Mouse (Mus musculus) liver, postnatal 0 days (tissue): ENCODE measurements around the gene Anln. TPM values are rescaled to one million over a fixed set of nuclear protein-coding genes. Genes with fewer than 3 reads are reported as not detected.

Experiments used
- ATAC-seq: fragments of 200-750 bp; cut with Nextera tagmentation; 2 replicates; pipeline ENCODE4 v1.8.0; 2017; ENCODE audit warnings: mild to moderate bottlenecking, moderate library complexity
- DNase-seq: peaks from one replicate; pipeline ENCODE4 v3.0.0-alpha.2; 2016
- H3K27ac ChIP-seq: fragments of 300-500 bp; sonication (generic); 2 replicates; pipeline ENCODE4 v1.5.1; 2014; ENCODE audit warnings: antibody characterized with exemption, moderate library complexity, mild to moderate bottlenecking, low read depth
- H3K27me3 ChIP-seq: fragments of 300-500 bp; sonication (generic); 2 replicates; pipeline ENCODE4 v1.6.1; 2014; ENCODE audit warnings: low read length, control low read depth, mixed read lengths; ENCODE audit not compliant: insufficient read depth
- H3K36me3 ChIP-seq: fragments of 300-500 bp; sonication (generic); replicated peaks from 2 replicates; pipeline ENCODE4 v1.6.1; 2014; ENCODE audit warnings: mild to moderate bottlenecking, control low read depth, low read length, moderate library complexity, mixed read lengths; ENCODE audit not compliant: insufficient read depth
- H3K4me1 ChIP-seq: fragments of 300-500 bp; sonication (generic); 2 replicates; pipeline ENCODE4 v1.6.1; 2014; ENCODE audit warnings: antibody characterized with exemption, mild to moderate bottlenecking, control low read depth; ENCODE audit not compliant: insufficient read depth
- H3K4me2 ChIP-seq: fragments of 300-500 bp; sonication (generic); 2 replicates; pipeline ENCODE4 v1.6.1; 2014; ENCODE audit warnings: low read depth, mild to moderate bottlenecking, low read length, moderate library complexity, mixed read lengths
- H3K4me3 ChIP-seq: fragments of 300-500 bp; sonication (generic); 2 replicates; pipeline ENCODE4 v1.5.1; 2014; ENCODE audit warnings: low read depth, low read length
- H3K9ac ChIP-seq: fragments of 300-500 bp; sonication (generic); replicated peaks from 2 replicates; pipeline ENCODE4 v1.6.1; 2014; ENCODE audit warnings: mild to moderate bottlenecking, moderate library complexity
- H3K9me3 ChIP-seq: fragments of 300-500 bp; sonication (generic); 2 replicates; pipeline ENCODE4 v1.6.1; 2016; ENCODE audit warnings: mild to moderate bottlenecking, control low read depth, low read length, mixed read lengths
- CTCF ChIP-seq: sonication (generic); IDR thresholded peaks from 2 replicates; pipeline ENCODE4 v1.5.1; 2016; ENCODE audit warnings: antibody characterized with exemption, low read depth
- EP300 ChIP-seq: IDR thresholded peaks from 2 replicates; pipeline ENCODE4 v1.6.1; 2016; ENCODE audit warnings: antibody characterized with exemption, low read depth, mild to moderate bottlenecking
- WGBS: fragments of 180-500 bp; shearing (Covaris S2); extraction: QIAGEN DNeasy Blood & Tissue Kit; methylation state at CpG from one replicate; pipeline ENCODE4 v1.1.7; 2014; ENCODE audit not compliant: insufficient replicate concordance; 5-methylcytosine and 5-hydroxymethylcytosine counted together
- polyA plus RNA-seq: library from polyadenylated mRNA; unstranded; fragments of >200 nt; fragmentation: Nextera tagmentation; extraction: Ambion mirVana; gene quantifications from 2 replicates; pipeline ENCODE4 v1.2.1, GENCODE M21; 2015

The Anln gene
- polyA plus RNA-seq, 1 experiment from 2014 or later = 7.2 TPM

DNA sequence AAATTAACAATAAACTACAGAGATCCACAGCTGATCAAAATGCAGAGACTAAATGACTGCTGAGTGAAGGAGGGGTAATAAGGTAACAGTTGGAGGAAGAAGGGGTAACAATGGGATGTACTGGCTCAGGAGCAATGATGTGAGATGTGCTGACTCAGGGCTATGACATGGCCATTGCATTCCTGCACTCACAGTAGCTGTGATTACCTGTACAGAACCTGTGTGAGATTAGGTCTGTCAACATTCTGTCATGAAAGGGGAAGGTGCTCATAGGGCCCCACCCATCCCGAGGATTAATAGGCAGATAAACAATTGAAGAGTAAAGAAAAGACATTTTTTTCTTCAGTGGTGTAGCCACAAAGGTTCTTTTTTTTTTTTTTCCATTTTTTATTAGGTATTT is 48.7 kb downstream of the Anln start:
- no peak for ATAC-seq
- no peak for DNase-seq
- Histone ChIP-seq H3K36me3 (peaks cover 67% of the 10 kb centered on the region), H3K4me2 (no peak overlapping the region), H3K9me3 (no peaks in the 10 kb centered on the region), H3K9ac (no peak overlapping the region), H3K4me1 (no peaks in the 10 kb centered on the region), H3K27ac (no peak overlapping the region), H3K4me3 (no peak overlapping the region), H3K27me3 (no peaks in the 10 kb centered on the region)
- TF ChIP-seq CTCF = no peak
- no peak for TF ChIP-seq EP300
- 82% methylated on average over 1 of the region's 1 CpGs for WGBS

DNA sequence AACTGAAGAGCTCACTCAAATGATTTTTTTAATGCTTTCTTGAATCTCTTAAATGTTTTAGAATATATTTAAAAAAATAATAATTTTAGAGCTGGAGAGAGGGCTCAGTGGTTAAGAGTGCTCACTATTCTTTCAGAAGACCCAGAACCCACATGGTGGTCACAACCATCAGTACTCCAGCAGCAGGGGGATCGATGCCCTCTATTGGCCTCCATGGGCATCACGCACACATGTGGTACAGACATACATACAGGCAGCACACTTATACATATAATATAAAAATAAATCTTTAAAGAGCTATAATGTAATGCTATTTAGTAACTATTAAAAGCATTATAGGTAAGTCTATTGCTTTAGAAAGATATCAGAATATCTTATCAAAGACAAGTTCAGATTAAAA is 51.8 kb downstream of the Anln start:
- TF ChIP-seq CTCF (peak; percentile 16; the same call in 1 of the 2 replicates), EP300 (no peak)
- no peak for ATAC-seq
- Histone ChIP-seq H3K27ac (no peak overlapping the region), H3K9me3 (no peaks in the 10 kb centered on the region), H3K4me3 (no peak overlapping the region), H3K4me1 (no peaks in the 10 kb centered on the region), H3K36me3 (peaks cover 69% of the 10 kb centered on the region), H3K4me2 (no peak overlapping the region), H3K9ac (no peak overlapping the region), H3K27me3 (no peaks in the 10 kb centered on the region)
- WGBS = 97% methylated on average over 2 of the region's 2 CpGs
- no peak for DNase-seq

DNA sequence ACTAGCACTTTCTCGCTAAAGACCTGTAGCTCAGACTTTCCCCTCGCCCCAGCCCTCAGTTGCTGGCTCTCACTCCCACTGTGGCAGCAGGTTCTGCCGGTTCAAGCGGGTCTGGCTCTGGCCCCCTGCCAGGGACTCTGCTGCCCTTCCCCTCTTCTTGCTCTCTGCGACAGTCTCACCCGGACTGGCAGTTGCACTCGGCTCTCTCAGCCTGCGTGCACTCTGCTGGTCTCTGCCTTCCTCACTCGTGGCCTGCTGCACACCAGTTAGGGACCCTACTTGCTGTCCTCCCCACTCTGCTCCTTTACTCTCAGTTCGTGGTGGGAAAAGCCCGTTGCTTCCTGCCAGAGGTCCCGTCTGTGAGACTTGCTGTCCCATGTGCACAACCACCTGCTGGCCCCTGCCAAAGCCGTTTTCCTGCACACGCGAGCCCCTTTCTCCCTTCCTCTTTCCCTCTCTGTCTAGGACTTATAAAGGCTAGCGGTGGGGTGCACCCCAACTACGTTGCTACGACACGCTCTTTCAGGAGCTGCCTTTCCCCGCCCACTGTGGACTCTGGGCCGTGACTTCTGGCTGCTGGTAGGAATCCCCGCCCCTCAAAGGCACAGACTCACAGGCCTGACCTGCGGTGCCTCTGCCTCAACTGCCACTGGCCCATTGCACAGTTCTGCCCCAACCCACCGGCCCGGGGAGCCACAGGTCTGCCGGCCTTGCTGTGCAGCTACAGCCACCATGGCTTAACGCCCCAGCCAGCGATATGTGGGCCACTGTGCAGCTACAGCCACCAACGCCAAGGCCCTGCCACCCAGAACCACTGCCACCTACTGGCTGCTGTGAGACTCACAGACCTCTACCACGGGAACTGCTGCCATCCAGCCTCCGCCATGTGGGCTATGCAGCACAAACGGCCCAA is 61.3 kb downstream of the Anln start:
- under 1% methylated on average over 32 of the region's 32 CpGs for WGBS
- DNase-seq = peak; percentile 88
- Histone ChIP-seq H3K4me2 (peak overlapping the region; percentile 87), H3K36me3 (peaks cover 12% of the 10 kb centered on the region), H3K4me1 (peaks cover 14% of the 10 kb centered on the region), H3K4me3 (peak overlapping the region; percentile 55), H3K9ac (peak overlapping the region; percentile 61), H3K9me3 (no peaks in the 10 kb centered on the region), H3K27me3 (no peaks in the 10 kb centered on the region), H3K27ac (peak overlapping the region; percentile 81)
- ATAC-seq = peak; percentile 95
- TF ChIP-seq CTCF = peak; percentile 98
- no peak for TF ChIP-seq EP300

DNA sequence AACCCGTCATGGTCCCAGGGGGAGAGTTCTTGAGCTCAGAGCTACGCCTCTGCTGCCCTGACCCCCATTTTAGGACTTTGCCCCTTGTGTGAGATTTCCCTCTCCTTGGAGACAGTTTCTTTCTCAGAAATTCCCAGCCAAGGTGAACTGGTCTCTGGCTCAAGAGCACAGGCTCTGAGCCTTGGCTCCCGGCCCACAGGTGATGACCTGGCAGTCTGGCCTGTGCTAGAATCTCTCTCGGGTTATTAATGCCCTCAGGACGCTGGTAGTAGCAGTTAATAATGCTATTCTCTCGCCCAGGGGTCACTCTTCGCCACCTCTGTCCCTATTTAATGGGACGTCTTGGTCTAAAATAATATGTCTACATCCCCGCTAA is 61.9 kb downstream of the Anln start:
- DNase-seq = peak; percentile 56
- peak overlapping the region; percentile 81 for H3K27ac ChIP-seq
- no peaks in the 10 kb centered on the region for H3K27me3 ChIP-seq
- H3K9me3 ChIP-seq = no peaks in the 10 kb centered on the region
- H3K36me3 ChIP-seq = peaks cover 6% of the 10 kb centered on the region
- 24% methylated on average over 9 of the region's 9 CpGs for WGBS
- H3K4me2 ChIP-seq = peak overlapping the region; percentile 87
- H3K4me1 ChIP-seq = peaks cover 14% of the 10 kb centered on the region
- no peak for ATAC-seq
- H3K9ac ChIP-seq = peak overlapping the region; percentile 61
- H3K4me3 ChIP-seq = peak overlapping the region; percentile 55
- TF ChIP-seq EP300 (no peak), CTCF (no peak)

DNA sequence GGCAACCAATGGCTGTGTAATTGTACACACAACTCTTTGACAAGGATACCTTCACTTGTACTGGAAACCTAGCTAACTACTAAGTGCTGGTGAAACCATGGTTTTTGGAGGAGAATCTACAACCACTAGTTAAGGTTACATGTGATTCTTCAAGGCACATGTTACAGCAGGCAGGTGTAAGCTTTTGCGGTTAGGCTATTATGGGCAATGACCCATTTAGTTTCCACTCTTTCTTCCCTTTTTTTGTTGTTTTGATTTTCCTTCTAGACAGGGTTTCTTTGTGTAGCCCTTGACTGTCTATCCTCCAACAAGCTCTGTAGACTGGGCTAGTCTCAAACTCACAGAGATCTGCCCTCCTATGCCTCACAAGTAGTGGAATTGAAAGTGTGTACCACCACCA is 64.4 kb downstream of the Anln start:
- H3K4me1 ChIP-seq = peaks cover 14% of the 10 kb centered on the region
- no peak overlapping the region for H3K4me2 ChIP-seq
- no peak for TF ChIP-seq EP300
- TF ChIP-seq CTCF = no peak
- no peak overlapping the region for H3K4me3 ChIP-seq
- 89% methylated on average over 1 of the region's 1 CpGs for WGBS
- H3K36me3 ChIP-seq = no peaks in the 10 kb centered on the region
- no peak overlapping the region for H3K9ac ChIP-seq
- DNase-seq (no peak), ATAC-seq (no peak)
- H3K27me3 ChIP-seq = no peaks in the 10 kb centered on the region
- no peak overlapping the region for H3K27ac ChIP-seq
- no peaks in the 10 kb centered on the region for H3K9me3 ChIP-seq

DNA sequence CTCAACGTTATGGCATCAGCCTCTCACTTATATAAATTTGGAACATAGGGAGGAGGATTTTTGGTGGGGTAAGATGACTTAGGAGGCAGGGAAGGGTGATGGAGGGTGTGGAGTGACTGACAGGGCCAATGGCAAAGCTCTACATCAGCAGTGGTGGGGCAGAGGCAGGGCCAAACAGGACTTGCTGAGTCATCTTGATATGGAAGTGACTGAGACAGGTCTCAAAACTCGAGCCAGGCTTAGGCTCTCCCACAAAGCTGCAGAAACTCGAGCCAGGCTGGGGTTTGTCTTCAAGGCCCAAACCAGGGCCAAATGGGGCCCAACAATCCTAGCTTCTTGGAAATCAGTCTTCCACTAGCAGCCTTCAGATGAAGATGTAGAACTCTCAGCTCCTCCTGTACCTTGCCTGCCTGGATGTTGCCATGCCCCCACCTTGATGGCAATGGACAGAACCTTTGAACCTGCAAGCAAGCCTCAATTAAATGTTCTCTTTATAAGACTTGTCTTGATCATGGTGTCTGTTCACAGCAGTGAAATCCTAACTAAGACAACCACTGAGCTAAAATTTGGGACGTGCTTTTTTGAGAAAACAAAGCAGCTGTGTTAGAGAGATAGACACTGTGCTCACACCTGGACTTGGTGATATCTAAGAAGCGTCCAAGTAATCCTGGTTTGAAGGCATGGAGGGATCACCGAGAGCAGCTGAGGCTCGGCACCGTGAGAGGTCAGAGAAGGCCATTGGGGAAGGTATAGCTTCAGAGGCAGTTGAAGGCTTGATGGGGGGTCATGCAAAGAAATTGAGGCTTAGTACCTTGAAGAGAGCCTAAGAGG is 66.4 kb downstream of the Anln start:
- peaks cover 14% of the 10 kb centered on the region for H3K4me1 ChIP-seq
- peaks cover 3% of the 10 kb centered on the region; the same call in 1 of the 2 replicates for H3K9me3 ChIP-seq
- H3K9ac ChIP-seq = no peak overlapping the region
- no peaks in the 10 kb centered on the region for H3K36me3 ChIP-seq
- 58% methylated on average over 8 of the region's 8 CpGs for WGBS
- DNase-seq = peak; percentile 31
- H3K27ac ChIP-seq = 0 out of 2 replicates have a peak overlapping the region, but pooled peaks have one; percentile 26
- TF ChIP-seq CTCF = no peak
- TF ChIP-seq EP300 = peak; percentile 27; the same call in 1 of the 2 replicates
- peak; percentile 82 for ATAC-seq
- no peak overlapping the region for H3K4me3 ChIP-seq
- H3K27me3 ChIP-seq = no peaks in the 10 kb centered on the region
- H3K4me2 ChIP-seq = no peak overlapping the region
